Mouse (Mus musculus) heart, adult 8-10 months (tissue): ENCODE results near the gene Cat. TPM values are rescaled to one million over a fixed set of nuclear protein-coding genes. Genes with fewer than 3 reads are reported as not detected.
A peak's percentile ranks its signal among the peaks of the same experiment; 100 is the strongest.

ENCODE experiments used
- DNase-seq: peaks from one replicate; pipeline ENCODE4 v3.0.0; 2022; ENCODE audit warnings: low spot score
- total RNA-seq, 4 experiments: library from RNA; stranded (reverse); gene quantifications; 2 replicates each; pipeline ENCODE4 v1.2.4; 2022

Gene Cat
- total RNA-seq, 4 experiments from 2014 or later = 272 to 301 (median 290) TPM

- no peak for DNase-seq
Observed at GRCm38 (mm10) chr2:103439071-103439622, 45.8 kb downstream of the Cat start.

GRCm38 (mm10) chr2:103436534-103436933 is 48.4 kb downstream of the Cat start:
- no peak for DNase-seq

GRCm38 (mm10) chr2:103435110-103435509 is 49.9 kb downstream of the Cat start:
- DNase-seq = no peak

- DNase-seq = no peak
Observed at GRCm38 (mm10) chr2:103432695-103433275, 52.2 kb downstream of the Cat start.

- no peak for DNase-seq
Observed at GRCm38 (mm10) chr2:103430712-103431111, 54.2 kb downstream of the Cat start.

- no peak for DNase-seq
Observed at GRCm38 (mm10) chr2:103428356-103428755, 56.6 kb downstream of the Cat start.

- no peak for DNase-seq
Observed at GRCm38 (mm10) chr2:103425456-103426063, 59.4 kb downstream of the Cat start.

- DNase-seq = peak; percentile 27
Observed at GRCm38 (mm10) chr2:103424349-103425026, 60.5 kb downstream of the Cat start.

- no peak for DNase-seq
Observed at GRCm38 (mm10) chr2:103423884-103424283, 61.1 kb downstream of the Cat start.

- no peak for DNase-seq
Observed at GRCm38 (mm10) chr2:103420650-103421507, 64.1 kb downstream of the Cat start.

- no peak for DNase-seq
Observed at GRCm38 (mm10) chr2:103415774-103416173, 69.2 kb downstream of the Cat start.

GRCm38 (mm10) chr2:103413381-103413780 is 71.6 kb downstream of the Cat start:
- no peak for DNase-seq

- no peak for DNase-seq
Observed at GRCm38 (mm10) chr2:103411816-103412215, 73.1 kb downstream of the Cat start.

- DNase-seq = no peak
Observed at GRCm38 (mm10) chr2:103411348-103411747, 73.6 kb downstream of the Cat start, which contains the start of gene Elf5. Elf5 (plus strand) TSS chr2:103411688.

GRCm38 (mm10) chr2:103406239-103406638 is 78.7 kb downstream of the Cat start:
- DNase-seq = no peak

Other genes with a start within 250 kb of the Cat start
- gene Ehf, start 181.9 kb downstream of the Cat start, total RNA-seq = under 1 TPM in 1 of 4 experiments, not detected in 3; 0.09 TPM
- gene Elf5, start 73.5 kb downstream of the Cat start, total RNA-seq = not detected
- 10 to 100 TPM; 22.9 to 27.5 (median 24.8) TPM for gene Abtb2, start 81.2 kb upstream of the Cat start, total RNA-seq